Mouse (Mus musculus): Measurements from ENCODE around the gene Epsti1. TPM values are rescaled to one million over a fixed set of nuclear protein-coding genes. Genes with fewer than 3 reads are reported as not detected.

Epsti1 gene
- polyA plus RNA-seq, 1 experiment from 2014 or later, result 0.73 TPM

- 65% methylated on average over 6 of the region's 6 CpGs for WGBS
- no peak overlapping the region for H3K9ac ChIP-seq (ENCODE audit: low read depth, low read length)
- no peaks in the 10 kb centered on the region for H3K36me3 ChIP-seq (ENCODE audit: control insufficient read depth, insufficient read depth, low read length)
- H3K27ac ChIP-seq (ENCODE audit: low read depth, low read length), result no peak overlapping the region
- H3K4me2 ChIP-seq (replicated peaks; ENCODE audit: low read depth, low read length), result no peak overlapping the region
- ATAC-seq (ENCODE audit: low FRiP score, low TSS enrichment), result no peak
- H3K4me3 ChIP-seq (ENCODE audit: low read length), result no peak overlapping the region
- no peaks in the 10 kb centered on the region for H3K27me3 ChIP-seq (ENCODE audit: control insufficient read depth, insufficient read depth, low read length)
- no peaks in the 10 kb centered on the region for H3K9me3 ChIP-seq (ENCODE audit: control insufficient read depth, low read length)
- no peaks in the 10 kb centered on the region for H3K4me1 ChIP-seq (ENCODE audit: control insufficient read depth, insufficient read depth, low read length)
Observed at GRCm38 (mm10) chr14:77961741-77962140, 57.7 kb downstream of the Epsti1 start.

- H3K9me3 ChIP-seq (ENCODE audit: control insufficient read depth, low read length), result no peaks in the 10 kb centered on the region
- no peak for ATAC-seq (ENCODE audit: low FRiP score, low TSS enrichment)
- no peaks in the 10 kb centered on the region for H3K27me3 ChIP-seq (ENCODE audit: control insufficient read depth, insufficient read depth, low read length)
- H3K27ac ChIP-seq (ENCODE audit: low read depth, low read length), result no peak overlapping the region
- H3K4me3 ChIP-seq (ENCODE audit: low read length), result no peak overlapping the region
- 35% methylated on average over 7 of the region's 7 CpGs for WGBS
- H3K4me2 ChIP-seq (replicated peaks; ENCODE audit: low read depth, low read length), result no peak overlapping the region
- no peak overlapping the region for H3K9ac ChIP-seq (ENCODE audit: low read depth, low read length)
- no peaks in the 10 kb centered on the region for H3K4me1 ChIP-seq (ENCODE audit: control insufficient read depth, insufficient read depth, low read length)
- no peaks in the 10 kb centered on the region for H3K36me3 ChIP-seq (ENCODE audit: control insufficient read depth, insufficient read depth, low read length)
Observed at GRCm38 (mm10) chr14:77963525-77963924, 59.5 kb downstream of the Epsti1 start.

- Histone ChIP-seq H3K27ac (ENCODE audit: low read depth, low read length) (no peak overlapping the region), H3K9me3 (ENCODE audit: control insufficient read depth, low read length) (no peaks in the 10 kb centered on the region), H3K27me3 (ENCODE audit: control insufficient read depth, insufficient read depth, low read length) (no peaks in the 10 kb centered on the region), H3K4me2 (replicated peaks; ENCODE audit: low read depth, low read length) (no peak overlapping the region), H3K36me3 (ENCODE audit: control insufficient read depth, insufficient read depth, low read length) (no peaks in the 10 kb centered on the region), H3K4me1 (ENCODE audit: control insufficient read depth, insufficient read depth, low read length) (no peaks in the 10 kb centered on the region), H3K4me3 (ENCODE audit: low read length) (no peak overlapping the region), H3K9ac (ENCODE audit: low read depth, low read length) (no peak overlapping the region)
- 85% methylated on average over 4 of the region's 4 CpGs for WGBS
- no peak for ATAC-seq (ENCODE audit: low FRiP score, low TSS enrichment)
Observed at GRCm38 (mm10) chr14:77971355-77971754, 67.3 kb downstream of the Epsti1 start.

DNA sequence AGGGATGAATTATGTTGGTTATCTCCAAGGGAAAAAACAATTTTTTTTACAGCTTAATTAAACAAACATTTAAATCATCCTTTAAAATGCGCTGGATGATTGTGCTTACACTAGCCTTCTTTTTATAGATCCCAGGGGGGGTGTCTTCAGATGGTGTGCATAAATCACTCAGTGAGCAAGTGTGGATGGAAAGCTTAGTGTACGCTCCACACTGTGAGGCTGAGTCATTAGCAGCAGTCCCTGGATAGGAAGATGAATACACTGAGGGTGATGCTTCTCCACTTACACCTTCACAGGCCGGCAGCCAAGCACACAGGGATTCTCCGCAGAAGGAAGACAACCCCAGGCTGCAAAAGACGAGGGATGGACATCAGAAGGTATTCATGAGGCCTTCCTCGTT, 70.2 kb downstream of the Epsti1 start:
- Histone ChIP-seq H3K27ac (ENCODE audit: low read depth, low read length) (no peak overlapping the region), H3K4me2 (replicated peaks; ENCODE audit: low read depth, low read length) (no peak overlapping the region), H3K9ac (ENCODE audit: low read depth, low read length) (no peak overlapping the region), H3K27me3 (ENCODE audit: control insufficient read depth, insufficient read depth, low read length) (no peaks in the 10 kb centered on the region), H3K9me3 (ENCODE audit: control insufficient read depth, low read length) (no peaks in the 10 kb centered on the region), H3K4me1 (ENCODE audit: control insufficient read depth, insufficient read depth, low read length) (no peaks in the 10 kb centered on the region), H3K36me3 (ENCODE audit: control insufficient read depth, insufficient read depth, low read length) (no peaks in the 10 kb centered on the region), H3K4me3 (ENCODE audit: low read length) (no peak overlapping the region)
- no peak for ATAC-seq (ENCODE audit: low FRiP score, low TSS enrichment)
- WGBS, result 43% methylated on average over 6 of the region's 6 CpGs

DNA sequence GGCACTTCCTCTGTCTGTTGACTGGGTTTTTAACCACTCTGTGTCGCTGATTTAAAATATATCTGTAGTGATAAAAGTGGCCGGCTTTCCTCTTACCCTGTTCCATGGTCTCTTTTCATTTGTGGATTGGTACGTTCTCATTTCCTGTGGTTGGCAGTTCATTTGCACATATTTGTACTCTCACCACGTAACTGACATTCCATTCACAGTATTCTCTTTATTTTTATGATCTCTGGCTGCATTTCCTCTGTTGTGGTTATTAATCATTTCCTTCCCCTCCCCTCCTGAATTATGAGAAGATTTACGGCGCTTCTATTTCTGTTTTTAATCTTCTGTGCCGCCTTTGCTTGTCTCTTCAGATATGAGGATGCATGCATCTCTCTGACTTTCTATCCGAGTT, 71.7 kb downstream of the Epsti1 start:
- no peak for ATAC-seq (ENCODE audit: low FRiP score, low TSS enrichment)
- Histone ChIP-seq H3K27ac (ENCODE audit: low read depth, low read length) (no peak overlapping the region), H3K36me3 (ENCODE audit: control insufficient read depth, insufficient read depth, low read length) (no peaks in the 10 kb centered on the region), H3K4me2 (replicated peaks; ENCODE audit: low read depth, low read length) (no peak overlapping the region), H3K9ac (ENCODE audit: low read depth, low read length) (no peak overlapping the region), H3K27me3 (ENCODE audit: control insufficient read depth, insufficient read depth, low read length) (no peaks in the 10 kb centered on the region), H3K4me3 (ENCODE audit: low read length) (no peak overlapping the region), H3K9me3 (ENCODE audit: control insufficient read depth, low read length) (no peaks in the 10 kb centered on the region), H3K4me1 (ENCODE audit: control insufficient read depth, insufficient read depth, low read length) (no peaks in the 10 kb centered on the region)
- 59% methylated on average over 8 of the region's 8 CpGs for WGBS

GRCm38 (mm10) chr14:77981516-77981915, 77.5 kb downstream of the Epsti1 start:
- H3K27me3 ChIP-seq (ENCODE audit: control insufficient read depth, insufficient read depth, low read length), result no peaks in the 10 kb centered on the region
- no peaks in the 10 kb centered on the region for H3K9me3 ChIP-seq (ENCODE audit: control insufficient read depth, low read length)
- H3K4me1 ChIP-seq (ENCODE audit: control insufficient read depth, insufficient read depth, low read length), result no peaks in the 10 kb centered on the region
- H3K27ac ChIP-seq (ENCODE audit: low read depth, low read length), result no peak overlapping the region
- H3K36me3 ChIP-seq (ENCODE audit: control insufficient read depth, insufficient read depth, low read length), result no peaks in the 10 kb centered on the region
- no peak overlapping the region for H3K4me3 ChIP-seq (ENCODE audit: low read length)
- WGBS, result 82% methylated on average over 5 of the region's 5 CpGs
- no peak overlapping the region for H3K9ac ChIP-seq (ENCODE audit: low read depth, low read length)
- H3K4me2 ChIP-seq (replicated peaks; ENCODE audit: low read depth, low read length), result no peak overlapping the region
- no peak for ATAC-seq (ENCODE audit: low FRiP score, low TSS enrichment)

DNA sequence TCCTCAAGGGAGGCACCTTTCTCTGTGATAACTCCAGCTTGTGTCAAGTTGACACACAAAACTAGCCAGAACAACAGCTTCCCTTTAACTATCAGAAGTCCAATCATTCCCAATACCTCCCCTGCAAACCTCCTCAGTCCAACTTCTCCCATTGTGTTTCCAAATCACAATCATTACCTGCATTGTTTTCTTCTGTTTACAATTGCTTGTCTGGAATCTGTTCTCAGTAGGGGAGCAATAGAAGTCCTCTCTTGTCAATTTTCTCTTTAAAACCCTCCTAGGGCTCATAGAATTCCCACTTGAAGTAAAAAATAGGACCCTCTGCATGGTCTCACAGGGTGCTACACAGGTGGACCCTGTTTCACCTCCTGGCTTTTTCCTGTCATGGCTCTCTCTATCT, 93.7 kb downstream of the Epsti1 start:
- no peaks in the 10 kb centered on the region for H3K36me3 ChIP-seq (ENCODE audit: control insufficient read depth, insufficient read depth, low read length)
- H3K27me3 ChIP-seq (ENCODE audit: control insufficient read depth, insufficient read depth, low read length), result no peaks in the 10 kb centered on the region
- no peaks in the 10 kb centered on the region for H3K4me1 ChIP-seq (ENCODE audit: control insufficient read depth, insufficient read depth, low read length)
- no peak overlapping the region for H3K27ac ChIP-seq (ENCODE audit: low read depth, low read length)
- H3K4me2 ChIP-seq (replicated peaks; ENCODE audit: low read depth, low read length), result no peak overlapping the region
- no peak overlapping the region for H3K4me3 ChIP-seq (ENCODE audit: low read length)
- no peaks in the 10 kb centered on the region for H3K9me3 ChIP-seq (ENCODE audit: control insufficient read depth, low read length)
- ATAC-seq (ENCODE audit: low FRiP score, low TSS enrichment), result no peak
- H3K9ac ChIP-seq (ENCODE audit: low read depth, low read length), result no peak overlapping the region

- no peaks in the 10 kb centered on the region for H3K9me3 ChIP-seq (ENCODE audit: control insufficient read depth, low read length)
- no peak overlapping the region for H3K9ac ChIP-seq (ENCODE audit: low read depth, low read length)
- no peaks in the 10 kb centered on the region for H3K4me1 ChIP-seq (ENCODE audit: control insufficient read depth, insufficient read depth, low read length)
- H3K4me3 ChIP-seq (ENCODE audit: low read length), result no peak overlapping the region
- H3K4me2 ChIP-seq (replicated peaks; ENCODE audit: low read depth, low read length), result no peak overlapping the region
- no peak overlapping the region for H3K27ac ChIP-seq (ENCODE audit: low read depth, low read length)
- no peak for ATAC-seq (ENCODE audit: low FRiP score, low TSS enrichment)
- H3K27me3 ChIP-seq (ENCODE audit: control insufficient read depth, insufficient read depth, low read length), result no peaks in the 10 kb centered on the region
- H3K36me3 ChIP-seq (ENCODE audit: control insufficient read depth, insufficient read depth, low read length), result no peaks in the 10 kb centered on the region
- WGBS, result 83% methylated on average over 4 of the region's 4 CpGs
Observed at GRCm38 (mm10) chr14:78004486-78004885, 100.4 kb downstream of the Epsti1 start.

GRCm38 (mm10) chr14:78008019-78008418, 104.0 kb downstream of the Epsti1 start:
- H3K9ac ChIP-seq (ENCODE audit: low read depth, low read length), result no peak overlapping the region
- no peaks in the 10 kb centered on the region for H3K36me3 ChIP-seq (ENCODE audit: control insufficient read depth, insufficient read depth, low read length)
- 48% methylated on average over 6 of the region's 6 CpGs for WGBS
- no peaks in the 10 kb centered on the region for H3K4me1 ChIP-seq (ENCODE audit: control insufficient read depth, insufficient read depth, low read length)
- no peak overlapping the region for H3K27ac ChIP-seq (ENCODE audit: low read depth, low read length)
- no peak for ATAC-seq (ENCODE audit: low FRiP score, low TSS enrichment)
- H3K9me3 ChIP-seq (ENCODE audit: control insufficient read depth, low read length), result no peaks in the 10 kb centered on the region
- H3K27me3 ChIP-seq (ENCODE audit: control insufficient read depth, insufficient read depth, low read length), result no peaks in the 10 kb centered on the region
- no peak overlapping the region for H3K4me2 ChIP-seq (replicated peaks; ENCODE audit: low read depth, low read length)
- H3K4me3 ChIP-seq (ENCODE audit: low read length), result no peak overlapping the region

GRCm38 (mm10) chr14:78011808-78012207, 107.8 kb downstream of the Epsti1 start:
- Histone ChIP-seq H3K4me2 (replicated peaks; ENCODE audit: low read depth, low read length) (no peak overlapping the region), H3K9ac (ENCODE audit: low read depth, low read length) (no peak overlapping the region), H3K4me3 (ENCODE audit: low read length) (no peak overlapping the region), H3K27me3 (ENCODE audit: control insufficient read depth, insufficient read depth, low read length) (no peaks in the 10 kb centered on the region), H3K27ac (ENCODE audit: low read depth, low read length) (no peak overlapping the region), H3K4me1 (ENCODE audit: control insufficient read depth, insufficient read depth, low read length) (no peaks in the 10 kb centered on the region), H3K9me3 (ENCODE audit: control insufficient read depth, low read length) (no peaks in the 10 kb centered on the region), H3K36me3 (ENCODE audit: control insufficient read depth, insufficient read depth, low read length) (no peaks in the 10 kb centered on the region)
- WGBS, result 55% methylated on average over 10 of the region's 10 CpGs
- ATAC-seq (ENCODE audit: low FRiP score, low TSS enrichment), result no peak

Data from kidney, embryonic 14.5 days (tissue).